Mouse (Mus musculus): ENCODE results near the gene Acsm5.

GRCm38 (mm10) chr7:119534389-119534788 is 15.1 kb downstream of the Acsm5 start:
- TF ChIP-seq CTCF (IDR thresholded peaks at IDR 0.05; ENCODE audit: control insufficient read depth, insufficient read depth, insufficient replicate concordance, low read depth, low read length) (no peak), POLR2A (IDR thresholded peaks at IDR 0.05; ENCODE audit: control insufficient read depth, low read depth, low read length) (no peak)

Measured in testis, adult 2 months (tissue).